Mouse (Mus musculus) embryonic stem cell, embryonic (primary cell): Measurements from ENCODE around the gene Lrrc3.
"Not testable (repeated sequence)": the region's sequence is repeated elsewhere in the genome, so short reads cannot be mapped to it uniquely, and the experiment has no call there.

Experiments used
- CTCF ChIA-PET, 4 experiments: fragments of 300-600 bp in 2 of 4; fragments of 350-600 bp in 2 of 4; sonication (Branson Sonifier 250); formaldehyde crosslinking; loops; one replicate each; lab custom pipeline; 2022; ENCODE audit warnings: inconsistent platforms in 2 of 4; lab: Charles Lee
- POLR2A ChIA-PET, 4 experiments: fragments of 300-600 bp in 2 of 4; fragments of 350-600 bp in 2 of 4; sonication (Branson Sonifier 250); formaldehyde crosslinking; loops; one replicate each; lab custom pipeline; 2022; ENCODE audit warnings: antibody characterized with exemption in 4 of 4, inconsistent platforms in 1 of 4; lab: Charles Lee

Gene Lrrc3

GRCm38 (mm10) chr10:77902211-77902893 is at the start of gene Lrrc3:
Lrrc3 (minus strand) TSS chr10:77902536.
- POLR2A ChIA-PET: interaction anchor here in 3 of 4 experiments (0.5 to 2.3 kb wide), 25 partner anchors 10 to 460 kb away, joined by 3 to 12 read pairs (median 4); partner anchors contain the start of genes Pfkl (in 2 of the 3), Gm3285 (in 1 of the 3) and Krtap10-10 (in 1 of the 3)
- CTCF ChIA-PET: interaction anchor here (0.6 to 1.8 kb wide), 10 partner anchors 20 to 312 kb away, joined by 3 to 5 read pairs (median 4); partner anchors contain the start of gene Pfkl (in 1 of the 4)

- CTCF ChIA-PET, POLR2A ChIA-PET: not testable (repeated sequence)
Measured at GRCm38 (mm10) chr10:77950468-77950867, 48.1 kb upstream of the Lrrc3 start.

- ChIA-PET CTCF (no interaction called here), POLR2A (no interaction called here)
Measured at GRCm38 (mm10) chr10:77939685-77940084, 37.3 kb upstream of the Lrrc3 start.

- ChIA-PET CTCF (interaction anchor here in 3 of 4 experiments (0.6 to 1.8 kb wide), 4 partner anchors 8 to 1680 kb away, joined by 3 to 8 read pairs (median 4); partner anchors contain the start of gene Lrrc3 (in 1 of the 3)), POLR2A (no interaction called here)
Measured at GRCm38 (mm10) chr10:77927375-77927774, 25.0 kb upstream of the Lrrc3 start.

- CTCF ChIA-PET: interaction anchor here (0.6 to 1.8 kb wide), 24 partner anchors 9 to 1852 kb away, joined by 3 to 9 read pairs (median 4); partner anchors contain the start of gene Lrrc3 (in 1 of the 4)
- POLR2A ChIA-PET: interaction anchor here in 1 of 4 experiments (0.6 kb wide), 1 partner anchor 109 kb away, joined by 3 read pairs; no protein-coding TSS in a partner anchor
Measured at GRCm38 (mm10) chr10:77926140-77926539, 23.8 kb upstream of the Lrrc3 start.

- CTCF ChIA-PET: no interaction called here
- POLR2A ChIA-PET: no interaction called here
Measured at GRCm38 (mm10) chr10:77922681-77923080, 20.3 kb upstream of the Lrrc3 start.

GRCm38 (mm10) chr10:77921009-77921408 is 18.7 kb upstream of the Lrrc3 start:
- ChIA-PET CTCF (no interaction called here), POLR2A (no interaction called here)

GRCm38 (mm10) chr10:77916636-77917335 is 14.4 kb upstream of the Lrrc3 start:
- CTCF ChIA-PET: interaction anchor here in 3 of 4 experiments (0.6 to 0.9 kb wide), 4 partner anchors 12 to 658 kb away, joined by 3 to 4 read pairs (median 3); partner anchors contain the start of gene Pofut2 (in 1 of the 3)
- POLR2A ChIA-PET: interaction anchor here in 1 of 4 experiments (0.6 kb wide), 1 partner anchor 17 kb away, joined by 6 read pairs; no protein-coding TSS in a partner anchor

GRCm38 (mm10) chr10:77913292-77913691 is 11.0 kb upstream of the Lrrc3 start:
- ChIA-PET CTCF (interaction anchor here in 2 of 4 experiments (0.5 to 0.6 kb wide), 2 partner anchors 14 to 229 kb away, joined by 3 to 4 read pairs; no protein-coding TSS in a partner anchor), POLR2A (interaction anchor here in 1 of 4 experiments (1.0 kb wide), 1 partner anchor 11 kb away, joined by 6 read pairs; the partner anchor contains the start of gene Lrrc3)

- CTCF ChIA-PET: no interaction called here
- POLR2A ChIA-PET: interaction anchor here in 1 of 4 experiments (1.0 kb wide), 1 partner anchor 10 kb away, joined by 6 read pairs; the partner anchor contains the start of gene Lrrc3
Measured at GRCm38 (mm10) chr10:77912605-77913004, 10.3 kb upstream of the Lrrc3 start.

- ChIA-PET POLR2A (interaction anchor here in 3 of 4 experiments (0.6 to 2.3 kb wide), 11 partner anchors 10 to 461 kb away, joined by 3 to 12 read pairs (median 4); partner anchors contain the start of genes Gm3285 (in 1 of the 3) and Pfkl (in 1 of the 3)), CTCF (interaction anchor here in 1 of 4 experiments (0.5 kb wide), 1 partner anchor 20 kb away, joined by 5 read pairs; no protein-coding TSS in a partner anchor)
Measured at GRCm38 (mm10) chr10:77902894-77903715, 769 bp upstream of the Lrrc3 start.

- ChIA-PET POLR2A (interaction anchor here in 3 of 4 experiments (0.5 to 2.3 kb wide), 20 partner anchors 11 to 329 kb away, joined by 3 to 12 read pairs (median 4); partner anchors contain the start of genes Pfkl (in 2 of the 3), Gm3285 (in 1 of the 3) and Krtap10-10 (in 1 of the 3)), CTCF (interaction anchor here (0.6 to 1.8 kb wide), 11 partner anchors 19 to 312 kb away, joined by 3 to 5 read pairs (median 3); partner anchors contain the start of gene Pfkl (in 1 of the 4))
Measured at GRCm38 (mm10) chr10:77901871-77902210, 495 bp downstream of the Lrrc3 start.

GRCm38 (mm10) chr10:77900903-77901818 is 1.2 kb downstream of the Lrrc3 start:
- CTCF ChIA-PET: interaction anchor here (0.7 to 1.8 kb wide), 9 partner anchors 19 to 108 kb away, joined by 3 to 5 read pairs (median 3); partner anchors contain the start of gene Pfkl (in 1 of the 4)
- POLR2A ChIA-PET: interaction anchor here in 3 of 4 experiments (0.5 to 2.3 kb wide), 12 partner anchors 15 to 328 kb away, joined by 3 to 12 read pairs (median 4); partner anchors contain the start of genes Pfkl (in 2 of the 3), Icosl (in 1 of the 3) and Krtap10-10 (in 1 of the 3)

GRCm38 (mm10) chr10:77900126-77900525 is 2.2 kb downstream of the Lrrc3 start:
- ChIA-PET CTCF (interaction anchor here in 1 of 4 experiments (0.7 kb wide), 1 partner anchor 13 kb away, joined by 4 read pairs; no protein-coding TSS in a partner anchor), POLR2A (interaction anchor here in 1 of 4 experiments (1.6 kb wide), 1 partner anchor 36 kb away, joined by 4 read pairs; no protein-coding TSS in a partner anchor)

GRCm38 (mm10) chr10:77895562-77895961 is 6.8 kb downstream of the Lrrc3 start:
- CTCF ChIA-PET: no interaction called here
- POLR2A ChIA-PET: interaction anchor here in 1 of 4 experiments (1.4 kb wide), 1 partner anchor 23 kb away, joined by 3 read pairs; no protein-coding TSS in a partner anchor

- ChIA-PET POLR2A (no interaction called here), CTCF (interaction anchor here in 1 of 4 experiments (1.2 kb wide), 1 partner anchor 12 kb away, joined by 3 read pairs; no protein-coding TSS in a partner anchor)
Measured at GRCm38 (mm10) chr10:77890987-77891565, 11.3 kb downstream of the Lrrc3 start.
